Mouse (Mus musculus) liver, postnatal 0 days (tissue): ENCODE data around the gene Cfl1.

Experiments used
- CTCF ChIP-seq: sonication (generic); IDR thresholded peaks from 2 replicates; pipeline ENCODE4 v1.5.1; 2016; ENCODE audit warnings: antibody characterized with exemption, low read depth
- EP300 ChIP-seq: IDR thresholded peaks from 2 replicates; pipeline ENCODE4 v1.6.1; 2016; ENCODE audit warnings: antibody characterized with exemption, low read depth, mild to moderate bottlenecking

DNA sequence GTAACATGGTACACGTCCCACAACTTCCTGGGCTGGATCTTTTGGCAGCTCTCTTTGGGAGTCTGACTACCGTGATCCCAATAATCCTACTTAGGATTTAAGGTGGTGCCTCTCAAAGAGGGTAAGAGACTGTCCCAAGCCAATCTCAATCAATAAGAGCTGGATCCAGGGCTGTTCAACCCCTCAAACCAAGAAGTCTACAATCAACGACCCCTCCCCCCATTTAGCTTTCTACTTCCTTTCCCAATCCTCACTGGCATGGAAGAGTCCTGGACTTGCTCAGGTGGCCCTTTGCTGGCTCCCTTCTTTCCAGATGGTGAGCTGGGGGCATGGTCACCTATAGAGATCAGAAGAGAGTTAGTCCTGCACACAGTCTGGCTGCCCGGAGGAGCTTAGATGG lies 3.5 kb upstream of the Cfl1 start:
- no peak for TF ChIP-seq CTCF
- no peak for TF ChIP-seq EP300
